Mouse (Mus musculus) MEL (cell line): ENCODE data around the gene Ttc39a. TPM values are rescaled to one million over a fixed set of nuclear protein-coding genes. Genes with fewer than 3 reads are reported as not detected.

Source experiments
- DNase-seq: peaks from one replicate; pipeline ENCODE4 v3.0.0; 2011; ENCODE audit warnings: low read depth, low spot score
- H3K27ac ChIP-seq: 2 replicates; pipeline ENCODE4 v1.5.1; 2012; ENCODE audit warnings: low read depth, mild to moderate bottlenecking, control low read depth, low read length, moderate library complexity; ENCODE audit not compliant: control insufficient read depth
- H3K27me3 ChIP-seq, 2 experiments: fragments of 150-350 bp in 1 of 2; sonication (generic) in 1 of 2; 2 replicates each; pipeline ENCODE4 v1.6.1; 2012; ENCODE audit warnings: low read length in 2 of 2, mild to moderate bottlenecking in 2 of 2, improper control_type of control experiment in 1 of 2, moderate library complexity in 1 of 2; ENCODE audit not compliant: insufficient read depth in 2 of 2, control insufficient read depth in 1 of 2
- H3K36me3 ChIP-seq, 2 experiments: 2 replicates each; pipeline ENCODE4 v1.6.1; 2012 to 2014; ENCODE audit warnings: low read length in 2 of 2, improper control_type of control experiment in 1 of 2, inconsistent platforms in 1 of 2, mild to moderate bottlenecking in 1 of 2; ENCODE audit not compliant: insufficient read depth in 2 of 2, control insufficient read depth in 1 of 2
- H3K4me1 ChIP-seq, 2 experiments: fragments of 150-350 bp in 1 of 2; sonication (generic) in 1 of 2; 2 replicates each; pipeline ENCODE4 v1.6.1; 2012; ENCODE audit warnings: low read length in 2 of 2, improper control_type of control experiment in 1 of 2, mild to moderate bottlenecking in 1 of 2; ENCODE audit not compliant: insufficient read depth in 2 of 2, control insufficient read depth in 1 of 2
- H3K4me3 ChIP-seq, 2 experiments: fragments of 150-350 bp in 1 of 2; sonication (generic) in 1 of 2; 2 replicates each; pipeline ENCODE4 v1.5.1; 2012; ENCODE audit warnings: low read depth in 2 of 2, low read length in 2 of 2, mild to moderate bottlenecking in 2 of 2, moderate library complexity in 2 of 2, control low read depth in 1 of 2, improper control_type of control experiment in 1 of 2; ENCODE audit not compliant: control insufficient read depth in 1 of 2, insufficient read depth in 1 of 2
- H3K79me2 ChIP-seq: 2 replicates; pipeline ENCODE4 v1.6.1; 2012; ENCODE audit warnings: mild to moderate bottlenecking, low read length, moderate library complexity; ENCODE audit not compliant: control insufficient read depth, poor library complexity, insufficient read depth
- H3K9ac ChIP-seq: 2 replicates; pipeline ENCODE4 v1.6.1; 2012; ENCODE audit warnings: low read depth, mild to moderate bottlenecking, control low read depth, low read length, moderate library complexity; ENCODE audit not compliant: control insufficient read depth, poor library complexity, severe bottlenecking
- H3K9me3 ChIP-seq: fragments of 150-350 bp; sonication (generic); replicated peaks from 2 replicates; pipeline ENCODE4 v1.6.1; 2012; ENCODE audit warnings: mild to moderate bottlenecking, low read length, improper control_type of control experiment, moderate library complexity; ENCODE audit not compliant: insufficient read depth
- BHLHE40 ChIP-seq: IDR thresholded peaks from 2 replicates; pipeline ENCODE4 v1.6.1; 2012; ENCODE audit warnings: low read depth, mild to moderate bottlenecking, inconsistent platforms, low read length, improper control_type of control experiment, borderline replicate concordance
- CTCF ChIP-seq, 3 experiments: IDR thresholded peaks in 2 of 3; conservative IDR thresholded peaks in 1 of 3; 2 replicates each; pipeline ENCODE4 v1.5.1; 2011 to 2012; ENCODE audit warnings: low read length in 3 of 3, low read depth in 2 of 3, mild to moderate bottlenecking in 2 of 3, improper control_type of control experiment in 1 of 3, inconsistent platforms in 1 of 3, mixed read lengths in 1 of 3, moderate library complexity in 1 of 3; ENCODE audit not compliant: control insufficient read depth in 1 of 3, insufficient read depth in 1 of 3, poor library complexity in 1 of 3, severe bottlenecking in 1 of 3
- E2F4 ChIP-seq: IDR thresholded peaks from 2 replicates; pipeline ENCODE4 v1.6.1; 2011; ENCODE audit warnings: low read depth, low read length, improper control_type of control experiment, borderline replicate concordance
- EP300 ChIP-seq, 2 experiments: IDR thresholded peaks; 2 replicates each; pipeline ENCODE4 v1.6.1; 2011; ENCODE audit warnings: improper control_type of control experiment in 2 of 2, low read length in 2 of 2, low read depth in 1 of 2, mild to moderate bottlenecking in 1 of 2
- GABPA ChIP-seq: IDR thresholded peaks from 2 replicates; pipeline ENCODE4 v1.6.1; 2012; ENCODE audit warnings: low read depth, mild to moderate bottlenecking, inconsistent platforms, low read length, improper control_type of control experiment, moderate library complexity
- GATA1 ChIP-seq: IDR thresholded peaks from 2 replicates; pipeline ENCODE4 v1.6.1; 2011; ENCODE audit warnings: low read depth, low read length, improper control_type of control experiment
- HCFC1 ChIP-seq: IDR thresholded peaks from 2 replicates; pipeline ENCODE4 v1.6.1; 2012; ENCODE audit warnings: low read depth, mild to moderate bottlenecking, inconsistent platforms, low read length, improper control_type of control experiment, moderate library complexity
- JUND ChIP-seq: IDR thresholded peaks from 2 replicates; pipeline ENCODE4 v1.6.1; 2011; ENCODE audit warnings: low read depth, mild to moderate bottlenecking, improper control_type of control experiment, low read length
- KAT2A ChIP-seq: conservative IDR thresholded peaks from 2 replicates; pipeline ENCODE4 v1.6.1; 2012; ENCODE audit warnings: low read depth, low read length, improper control_type of control experiment, inconsistent platforms
- MAX ChIP-seq: IDR thresholded peaks from 2 replicates; pipeline ENCODE4 v1.6.1; 2011; ENCODE audit warnings: low read length, improper control_type of control experiment
- MEF2A ChIP-seq: IDR thresholded peaks from 2 replicates; pipeline ENCODE4 v1.6.1; 2014; ENCODE audit warnings: low read depth, mild to moderate bottlenecking, inconsistent platforms, low read length, improper control_type of control experiment; ENCODE audit not compliant: poor library complexity, insufficient replicate concordance, severe bottlenecking; ENCODE audit errors: extremely low read depth
- MXI1 ChIP-seq: IDR thresholded peaks from 2 replicates; pipeline ENCODE4 v1.6.1; 2011; ENCODE audit warnings: mild to moderate bottlenecking, low read depth, low read length, improper control_type of control experiment
- MYB ChIP-seq: IDR thresholded peaks from 2 replicates; pipeline ENCODE4 v1.6.1; 2011; ENCODE audit warnings: mild to moderate bottlenecking, low read depth, low read length, improper control_type of control experiment
- MYC ChIP-seq: IDR thresholded peaks from 2 replicates; pipeline ENCODE4 v1.6.1; 2011; ENCODE audit warnings: low read depth, mild to moderate bottlenecking, low read length, improper control_type of control experiment, moderate library complexity
- NRF1 ChIP-seq: IDR thresholded peaks from 2 replicates; pipeline ENCODE4 v1.6.1; 2014; ENCODE audit warnings: low read depth, mild to moderate bottlenecking, inconsistent platforms, low read length, improper control_type of control experiment, moderate library complexity; ENCODE audit not compliant: poor library complexity, insufficient read depth, severe bottlenecking
- POLR2AphosphoS2 ChIP-seq: IDR thresholded peaks from 2 replicates; pipeline ENCODE4 v1.6.1; 2011; ENCODE audit warnings: low read length, improper control_type of control experiment
- POLR2AphosphoS5 ChIP-seq: IDR thresholded peaks from 2 replicates; pipeline ENCODE4 v1.6.1; 2012; ENCODE audit warnings: low read depth, borderline replicate concordance, mild to moderate bottlenecking, inconsistent platforms, low read length, moderate library complexity, mixed read lengths
- RCOR1 ChIP-seq: IDR thresholded peaks from 2 replicates; pipeline ENCODE4 v1.6.1; 2012; ENCODE audit warnings: low read depth, mild to moderate bottlenecking, inconsistent platforms, low read length, improper control_type of control experiment
- SIN3A ChIP-seq: IDR thresholded peaks from 2 replicates; pipeline ENCODE4 v1.6.1; 2012; ENCODE audit warnings: low read length, improper control_type of control experiment, inconsistent platforms
- SMC3 ChIP-seq: IDR thresholded peaks from 2 replicates; pipeline ENCODE4 v1.6.1; 2011; ENCODE audit warnings: low read depth, low read length, improper control_type of control experiment
- UBTF ChIP-seq: IDR thresholded peaks from 2 replicates; pipeline ENCODE4 v1.6.1; 2012; ENCODE audit warnings: low read depth, mild to moderate bottlenecking, inconsistent platforms, low read length, improper control_type of control experiment, moderate library complexity, borderline replicate concordance; ENCODE audit not compliant: insufficient read depth
- USF1 ChIP-seq: IDR thresholded peaks from 2 replicates; pipeline ENCODE4 v1.6.1; 2014; ENCODE audit warnings: low read depth, mild to moderate bottlenecking, inconsistent platforms, low read length, improper control_type of control experiment, moderate library complexity
- USF2 ChIP-seq, 2 experiments: IDR thresholded peaks; 2 replicates each; pipeline ENCODE4 v1.6.1; 2011 to 2012; ENCODE audit warnings: improper control_type of control experiment in 2 of 2, low read length in 2 of 2, borderline replicate concordance in 1 of 2, inconsistent platforms in 1 of 2, low read depth in 1 of 2, mild to moderate bottlenecking in 1 of 2; ENCODE audit not compliant: insufficient read depth in 1 of 2
- ZC3H11A ChIP-seq: IDR thresholded peaks from 2 replicates; pipeline ENCODE4 v1.6.1; 2012; ENCODE audit warnings: low read depth, mild to moderate bottlenecking, inconsistent platforms, low read length, improper control_type of control experiment
- ZKSCAN1 ChIP-seq: IDR thresholded peaks from 2 replicates; pipeline ENCODE4 v1.6.1; 2012; ENCODE audit warnings: low read depth, mild to moderate bottlenecking, inconsistent platforms, low read length, improper control_type of control experiment, moderate library complexity
- ZMIZ1 ChIP-seq: IDR thresholded peaks from 2 replicates; pipeline ENCODE4 v1.6.1; 2012; ENCODE audit warnings: low read depth, mild to moderate bottlenecking, inconsistent platforms, low read length, improper control_type of control experiment, moderate library complexity
- ZNF384 ChIP-seq: IDR thresholded peaks from 2 replicates; pipeline ENCODE4 v1.6.1; 2012; ENCODE audit warnings: low read depth, mild to moderate bottlenecking, inconsistent platforms, low read length, improper control_type of control experiment
- polyA plus RNA-seq, 2 experiments: library from polyadenylated mRNA; stranded (reverse) in 1 of 2; unstranded in 1 of 2; fragments of >175 nt in 1 of 2; fragments of >200 nt in 1 of 2; gene quantifications; 2 replicates each; pipeline versions ENCODE4 v1.2.1 to v1.2.4; 2012; ENCODE audit warnings: low replicate concordance in 2 of 2, low read depth in 1 of 2; ENCODE audit not compliant: insufficient read length in 2 of 2, insufficient read depth in 1 of 2, missing spikeins in 1 of 2
- total RNA-seq: library from RNA; depleted of rRNA; stranded (reverse); fragments of 300-350 nt; gene quantifications from 2 replicates; pipeline ENCODE4 v1.2.3, GENCODE M21; 2012

The Ttc39a gene
- total and polyA plus RNA-seq, 3 experiments, result 2.8 to 4.2 TPM; not detected in 1

- TF ChIP-seq MEF2A (no peak), USF1 (no peak), MYB (no peak; the same call in 1 of the 2 replicates), ZKSCAN1 (no peak), ZC3H11A (peak; percentile 53), ZNF384 (no peak), NRF1 (peak; percentile 29; the same call in 1 of the 2 replicates), POLR2AphosphoS5 (no peak), BHLHE40 (peak; percentile 21; the same call in 1 of the 2 replicates), MAX (peak; percentile 64; the same call in 1 of the 2 replicates), ZMIZ1 (no peak), HCFC1 (peak; percentile 46; the same call in 1 of the 2 replicates), MYC (0 out of 2 replicates have a peak, but pooled peaks have one; percentile 43), EP300 (IDR thresholded peaks at IDR 0.05; ENCODE audit: low read depth in 1 of 2, low read length in 2 of 2) (peak; percentile 8 to 55; a peak in 2 of 4 replicates), SMC3 (peak; percentile 83), GATA1 (no peak)
Measured at GRCm38 (mm10) chr4:109430854-109431253, 24.4 kb downstream of the Ttc39a start (continued).

- Histone ChIP-seq H3K27me3 (no peaks in the 10 kb centered on the region), H3K4me1 (peaks cover 0 to 9% of the 10 kb centered on the region in 2 experiments; a peak in 2 of 4 replicates), H3K9me3 (no peaks in the 10 kb centered on the region), H3K79me2 (no peaks in the 10 kb centered on the region), H3K27ac (no peak overlapping the region), H3K9ac (no peak overlapping the region), H3K4me3 (no peak overlapping the region), H3K36me3 (no peaks in the 10 kb centered on the region)
- TF ChIP-seq MAX (no peak), CTCF (IDR thresholded peaks at IDR 0.05 in 2 of 3, conservative IDR thresholded peaks at IDR 0.05 in 1 of 3; ENCODE audit: control insufficient read depth in 1 of 3, insufficient read depth in 1 of 3, low read depth in 2 of 3, low read length in 3 of 3, poor library complexity in 1 of 3, severe bottlenecking in 1 of 3) (no peak), ZKSCAN1 (no peak), SMC3 (no peak), MXI1 (no peak), MYB (no peak), POLR2AphosphoS2 (no peak), E2F4 (no peak), SIN3A (no peak), KAT2A (no peak), USF2 (IDR thresholded peaks at IDR 0.05; ENCODE audit: borderline replicate concordance in 1 of 2, insufficient read depth in 1 of 2, low read depth in 1 of 2, low read length in 2 of 2) (no peak), NRF1 (no peak), RCOR1 (no peak), GABPA (no peak), JUND (no peak), UBTF (no peak), POLR2AphosphoS5 (no peak)
- DNase-seq, result no peak
Measured at GRCm38 (mm10) chr4:109432668-109433375, 26.4 kb downstream of the Ttc39a start.
